Mouse (Mus musculus) cerebellum, adult 2 months (tissue): ENCODE results near the gene Asic4.

Source experiments
- CTCF ChIP-seq: fragments of 200-500 bp; IDR thresholded peaks from 2 replicates; pipeline ENCODE4 v1.5.1; 2011; ENCODE audit warnings: low read depth, mild to moderate bottlenecking, control low read depth, low read length, moderate library complexity, borderline replicate concordance; ENCODE audit not compliant: insufficient read depth
- POLR2A ChIP-seq: fragments of 200-500 bp; IDR thresholded peaks from 2 replicates; pipeline ENCODE4 v1.6.1; 2011; ENCODE audit warnings: low read length, control low read depth, borderline replicate concordance; ENCODE audit not compliant: insufficient read depth

DNA sequence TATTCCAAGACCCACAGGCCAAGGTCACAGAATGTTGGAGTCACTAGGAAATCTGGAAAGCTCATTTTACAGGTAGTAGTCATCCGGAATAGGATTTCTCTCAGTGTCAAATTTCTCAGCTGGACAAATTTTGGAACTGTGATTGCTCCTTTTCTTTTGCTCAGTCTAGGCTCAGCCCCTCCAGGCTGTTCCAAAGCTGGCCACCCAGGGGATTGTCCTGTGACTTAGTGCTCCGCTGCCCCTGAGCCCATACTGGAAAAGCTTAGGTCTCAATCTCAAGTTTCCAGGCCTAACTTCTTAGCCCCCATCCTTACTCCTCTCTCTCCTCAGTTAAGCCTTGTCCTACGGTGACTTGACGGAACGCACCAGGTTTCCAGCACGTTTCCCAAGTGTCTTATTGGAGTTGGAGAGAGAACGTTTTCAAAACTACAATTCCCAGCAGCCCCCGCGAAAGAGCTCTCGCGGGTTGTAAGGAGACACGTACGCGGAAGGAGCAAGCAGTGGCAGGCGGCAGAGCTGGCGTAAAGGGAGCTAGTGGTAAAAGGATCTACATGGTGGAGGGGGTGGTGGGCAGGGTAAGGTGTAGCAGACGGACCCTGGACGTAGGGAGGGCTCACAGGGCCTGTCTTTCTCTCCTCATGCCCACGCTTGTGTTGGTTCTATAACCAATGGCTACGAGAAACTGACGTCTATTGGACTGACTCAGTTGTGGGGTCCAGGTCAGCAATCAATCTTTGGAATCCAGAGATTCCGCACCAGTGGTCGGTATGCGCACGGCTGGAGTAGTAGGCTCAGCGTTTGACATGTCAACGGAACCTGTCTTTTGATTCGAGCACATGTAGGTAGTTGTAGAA lies 14.5 kb upstream of the Asic4 start, which contains the start of gene Gmppa:
- TF ChIP-seq CTCF (0 out of 2 replicates have a peak, but pooled peaks have one; percentile 5), POLR2A (peak; percentile 77; the same call in 1 of the 2 replicates)
